Mouse (Mus musculus): Measurements from ENCODE around the gene Was. TPM values are rescaled to one million over a fixed set of nuclear protein-coding genes. Genes with fewer than 3 reads are reported as not detected.
"Not testable (repeated sequence)": the region's sequence is repeated elsewhere in the genome, so short reads cannot be mapped to it uniquely, and the experiment has no call there.

Gene Was
- total RNA-seq, 2 experiments from 2014 or later, result 2.3 to 3.0 TPM

DNA sequence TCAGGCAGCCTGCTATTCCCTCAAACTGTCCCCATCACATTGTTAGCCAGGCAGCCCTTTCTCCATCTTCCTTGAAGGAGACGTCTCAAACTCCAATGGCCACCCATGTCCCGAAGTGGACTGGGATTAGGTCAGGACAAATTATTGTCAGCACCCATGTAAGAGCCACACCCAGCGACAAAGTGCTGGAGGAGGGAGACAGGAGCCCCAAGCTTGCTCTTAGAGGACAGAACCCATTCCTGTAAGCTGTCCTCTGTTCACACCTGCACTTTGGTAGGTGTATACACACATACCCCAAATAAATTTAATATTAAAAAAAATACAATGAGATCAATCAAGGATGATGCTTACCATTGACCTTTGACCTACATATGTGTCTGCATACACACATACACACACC lies 15.2 kb downstream of the Was start:
- DNase-seq, result no peak
- intact Hi-C loops (cut with DNase I), result no loop called here

DNA sequence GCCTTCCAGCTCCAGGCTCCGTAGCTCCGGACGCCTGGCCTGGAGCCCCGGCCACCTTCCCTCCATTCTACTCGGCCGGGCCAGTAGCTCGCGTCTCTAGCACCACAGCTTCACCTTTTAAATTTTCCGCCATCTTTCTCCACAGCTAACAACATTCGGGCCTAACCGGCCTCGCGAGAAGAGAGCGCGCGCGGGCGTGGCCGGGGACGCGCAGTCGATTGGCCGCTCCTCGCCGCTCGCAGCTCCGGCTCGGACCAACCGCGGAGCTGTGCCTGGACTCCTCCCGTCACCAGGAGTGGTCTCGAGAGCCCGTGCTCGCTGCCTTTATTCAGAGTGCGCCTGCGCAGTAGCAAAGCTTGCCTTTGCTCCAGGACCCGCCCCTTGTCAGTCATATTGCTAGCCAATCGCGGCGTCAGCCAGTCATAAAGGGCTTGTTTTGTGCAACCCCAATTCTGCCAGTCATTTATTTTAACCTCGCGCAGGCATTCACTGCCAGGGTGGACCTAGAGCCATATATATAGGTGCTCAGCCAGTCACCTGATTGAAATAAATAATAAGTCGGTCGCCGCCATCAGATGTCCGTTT lies 15.8 kb downstream of the Was start, which contains the start of gene Suv39h1:
Gene Suv39h1, minus strand, starts transcription at position 331 of the 585 bp plus-strand sequence.
- intact Hi-C loops (cut with DNase I), result no loop called here
- peak; percentile 94 to 96 for DNase-seq

DNA sequence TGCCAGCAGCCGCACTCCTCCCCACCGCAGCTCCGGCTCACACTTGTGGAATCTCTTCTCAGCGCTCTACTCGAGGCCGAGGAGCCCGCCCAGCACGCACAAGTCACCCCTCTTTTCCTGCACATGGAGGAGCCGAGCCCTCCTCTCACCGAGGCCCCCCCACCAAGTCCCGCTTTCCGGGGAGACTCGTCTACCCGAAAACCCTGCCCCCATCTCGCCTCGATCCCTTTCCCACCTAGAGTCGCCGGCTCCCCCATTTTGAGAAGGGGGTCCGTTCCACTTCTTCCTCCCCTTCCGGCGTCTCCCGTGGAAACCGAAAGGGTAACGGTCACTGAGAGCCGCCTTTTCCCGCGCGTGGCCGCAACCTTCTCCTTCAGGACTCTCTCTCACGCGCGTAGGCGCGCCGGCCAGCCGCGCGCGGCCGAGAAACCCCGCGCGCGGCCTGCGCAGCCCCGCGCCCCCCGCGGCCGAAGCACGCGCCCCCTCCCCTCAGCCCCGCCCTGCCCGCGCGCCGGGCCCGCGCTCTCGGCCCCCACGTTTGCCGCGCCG lies 16.3 kb downstream of the Was start:
- peak; percentile 15 to 23 for DNase-seq
- intact Hi-C loops (cut with DNase I), result no loop called here

DNA sequence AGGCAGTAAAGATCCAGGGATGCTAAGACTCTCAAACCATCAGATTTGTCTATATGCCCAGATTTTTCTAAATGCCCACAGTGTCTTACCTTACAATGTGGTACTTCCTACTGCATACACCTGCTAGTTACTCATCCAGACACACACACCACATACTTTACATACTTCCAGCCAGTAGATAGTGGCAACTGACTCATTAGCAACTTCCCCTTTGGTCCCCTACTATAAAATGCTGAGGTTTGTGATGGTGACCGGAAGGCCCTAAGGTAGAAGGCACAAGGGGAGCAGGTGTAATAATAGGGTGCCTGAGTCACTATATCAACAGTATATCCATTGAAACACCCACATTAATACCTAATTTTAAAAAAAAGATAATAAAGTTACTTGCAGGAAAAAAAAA lies 21.1 kb downstream of the Was start:
- intact Hi-C loops (cut with DNase I), result no loop called here
- DNase-seq, result no peak

DNA sequence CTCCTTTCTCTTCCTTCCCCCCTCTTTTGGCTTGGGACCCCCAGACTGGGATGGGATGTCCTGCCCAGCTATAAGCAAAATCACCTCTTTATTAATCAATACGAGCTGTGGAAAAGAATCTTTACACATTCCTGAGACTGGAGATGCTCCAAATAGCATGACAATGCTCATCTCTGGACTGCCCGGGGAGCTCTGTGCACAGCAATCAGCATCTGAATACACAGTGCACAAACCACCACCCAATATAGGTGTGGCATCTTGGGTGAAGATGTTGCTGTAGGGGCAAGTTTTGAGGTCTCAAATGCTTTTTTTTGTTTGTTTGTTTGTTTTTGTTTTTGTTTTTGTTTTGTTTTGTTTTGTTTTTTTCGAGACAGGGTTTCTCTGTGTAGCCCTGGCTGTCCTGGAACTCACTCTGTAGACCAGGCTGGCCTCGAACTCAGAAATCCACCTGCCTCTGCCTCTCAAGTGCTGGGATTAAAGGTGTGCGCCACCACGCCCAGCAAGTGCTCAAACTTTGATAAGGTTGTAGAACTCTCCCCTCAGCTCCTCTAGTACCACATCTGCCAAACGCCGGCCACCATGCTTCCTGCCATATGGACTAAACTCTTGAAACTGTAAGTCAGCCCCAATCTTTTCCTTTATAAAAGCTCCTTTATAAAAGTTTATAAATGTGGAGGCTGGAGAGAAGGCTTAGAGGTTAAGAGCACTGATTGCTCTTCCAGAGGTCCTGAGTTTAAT lies 39.1 kb downstream of the Was start:
- intact Hi-C loops (cut with DNase I); DNase-seq: not testable (repeated sequence)

DNA sequence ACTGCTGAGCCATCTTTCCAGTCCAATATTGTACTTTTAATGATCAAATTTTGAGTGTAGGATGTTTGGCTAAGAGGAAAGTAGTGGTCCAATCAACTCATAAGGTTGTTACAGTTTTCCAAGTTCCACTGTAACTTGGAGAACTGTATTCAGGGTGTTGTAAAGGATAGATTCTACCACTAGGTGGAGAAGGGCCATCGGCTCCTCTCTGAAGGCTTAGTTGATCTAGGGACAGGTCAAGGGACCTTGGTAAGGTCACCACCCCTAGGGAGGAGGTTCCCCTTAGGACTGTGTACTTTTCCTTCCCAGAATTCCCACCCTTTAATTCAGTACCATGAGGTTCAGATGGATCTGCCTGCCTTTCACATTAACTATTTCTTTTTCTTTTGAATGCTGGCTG lies 57.3 kb downstream of the Was start:
- intact Hi-C loops (cut with DNase I), result no loop called here

More for the DNA sequence above, 57.3 kb downstream of the Was start:
- DNase-seq, result no peak

Other genes with a start within 250 kb of the Was start
- 10 to 100 TPM; 34.0 to 38.8 TPM for gene Otud5, start 249.1 kb downstream of the Was start, total RNA-seq (2021)
- 1 to 10 TPM; 2.1 to 2.8 TPM for gene Pim2, start 212.2 kb downstream of the Was start, total RNA-seq (2021)
- gene Slc35a2, start 206.5 kb downstream of the Was start, total RNA-seq (2021), result 10 to 100 TPM; 15.5 to 15.8 TPM
- 10 to 100 TPM; 33.3 to 33.7 TPM for gene Pqbp1, start 191.2 kb downstream of the Was start, total RNA-seq (2021)
- gene Timm17b, start 191.1 kb downstream of the Was start, total RNA-seq (2021), result 10 to 100 TPM; 46.4 to 51.2 TPM
- not detected for gene Gm10491, start 182.7 kb downstream of the Was start, total RNA-seq (2021)
- gene Gm10490, start 181.0 kb downstream of the Was start, total RNA-seq (2021), result not detected
- gene Pcsk1n, start 170.7 kb downstream of the Was start, total RNA-seq (2021), result not detected
- not detected for gene Eras, start 161.9 kb downstream of the Was start, total RNA-seq (2021)
- gene Hdac6, start 142.6 kb downstream of the Was start, total RNA-seq (2021), result 10 to 100 TPM; 21.5 to 23.7 TPM
- gene Gata1, start 112.4 kb downstream of the Was start, total RNA-seq (2021), result not detected
- gene Glod5, start 72.0 kb downstream of the Was start, total RNA-seq (2021), result not detected
- gene Suv39h1, start 15.7 kb downstream of the Was start, total RNA-seq (2021), result 1 to 10 TPM; 8.3 to 8.8 TPM
- gene Wdr13, start 42.4 kb upstream of the Was start, total RNA-seq (2021), result 10 to 100 TPM; 79.1 to 79.3 TPM
- gene Rbm3, start 55.4 kb upstream of the Was start, total RNA-seq (2021), result 100 to 1,000 TPM; 341 to 398 TPM
- 1 to 10 TPM; 6.0 to 6.5 TPM for gene Tbc1d25, start 85.7 kb upstream of the Was start, total RNA-seq (2021)
- 10 to 100 TPM; 22.8 to 26.1 TPM for gene Ebp, start 103.0 kb upstream of the Was start, total RNA-seq (2021)
- gene Porcn, start 116.0 kb upstream of the Was start, total RNA-seq (2021), result 1 to 10 TPM; 2.4 to 3.1 TPM
- gene Ftsj1, start 161.9 kb upstream of the Was start, total RNA-seq (2021), result 10 to 100 TPM; 13.3 to 13.7 TPM
- 1 to 10 TPM; 1.3 to 1.8 TPM for gene Slc38a5, start 180.6 kb upstream of the Was start, total RNA-seq (2021)
- not detected for gene Ssxb10, start 236.9 kb upstream of the Was start, total RNA-seq (2021)

Data from heart, postnatal 10 days (tissue).